Mouse (Mus musculus) gastrocnemius, postnatal 4 days (tissue): Measurements from ENCODE around the gene H1f0. TPM values are rescaled to one million over a fixed set of nuclear protein-coding genes. Genes with fewer than 3 reads are reported as not detected.

Experiments
- DNase-seq, 2 experiments: peaks; one replicate each; pipeline ENCODE4 v3.0.0; 2021 to 2022; ENCODE audit warnings: low spot score in 2 of 2, mixed read lengths in 2 of 2
- microRNA-seq: library from miRNA; unstranded; fragments of <30 nt; microRNA quantifications from one replicate; pipeline ENCODE4 v1.2.0, GENCODE M21; 2021
- total RNA-seq, 2 experiments: library from RNA; stranded (reverse); gene quantifications; 2 replicates each; pipeline ENCODE4 v1.2.3; 2021

The H1f0 gene
- total RNA-seq, 2 experiments from 2014 or later: 212 to 246 TPM

- DNase-seq: peak in 1 of 2 experiments; percentile 58
Observed at GRCm38 (mm10) chr15:79065086-79065770, 37.0 kb downstream of the H1f0 start.

- DNase-seq: no peak
Observed at GRCm38 (mm10) chr15:79066276-79066675, 38.0 kb downstream of the H1f0 start.

DNA sequence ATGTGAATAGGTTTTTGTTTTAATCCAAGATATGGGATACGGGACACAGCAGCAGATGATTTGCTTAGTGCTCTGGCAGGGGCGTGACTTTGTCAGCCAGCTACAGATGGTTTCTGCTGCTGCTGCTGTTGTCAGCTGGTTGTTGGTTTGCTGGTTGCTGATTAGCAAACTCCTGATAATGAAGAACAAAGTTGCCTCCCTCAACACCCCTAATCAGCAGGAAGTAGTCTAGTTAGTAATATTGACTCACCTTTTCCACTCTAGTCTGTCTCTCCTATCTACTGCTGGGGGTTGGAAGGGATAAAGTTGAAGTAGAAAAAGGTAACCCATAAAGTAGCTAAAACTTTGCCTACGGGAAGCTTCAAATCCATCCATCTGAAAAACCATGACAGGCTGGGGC, 39.4 kb downstream of the H1f0 start:
- DNase-seq: no peak

DNA sequence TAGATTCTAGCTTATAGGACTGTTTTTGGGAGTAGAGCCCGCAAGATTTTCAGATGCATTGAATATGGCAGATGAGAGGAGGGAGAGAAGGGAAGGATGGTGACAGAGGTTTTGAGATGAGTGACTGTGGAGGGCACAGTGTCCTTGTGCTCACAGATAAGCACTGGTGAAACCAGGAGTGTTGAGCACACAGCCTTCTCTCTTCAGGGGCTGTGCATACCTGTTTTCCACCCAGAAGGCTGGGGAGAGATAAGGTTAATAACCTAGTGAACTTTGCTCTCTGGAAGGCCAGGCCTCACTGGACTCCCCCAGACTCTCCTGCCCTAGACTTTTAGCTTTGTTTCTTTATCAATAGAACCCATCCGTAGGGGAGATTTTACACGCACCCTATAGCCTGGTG, 40.2 kb downstream of the H1f0 start:
- DNase-seq: no peak

DNA sequence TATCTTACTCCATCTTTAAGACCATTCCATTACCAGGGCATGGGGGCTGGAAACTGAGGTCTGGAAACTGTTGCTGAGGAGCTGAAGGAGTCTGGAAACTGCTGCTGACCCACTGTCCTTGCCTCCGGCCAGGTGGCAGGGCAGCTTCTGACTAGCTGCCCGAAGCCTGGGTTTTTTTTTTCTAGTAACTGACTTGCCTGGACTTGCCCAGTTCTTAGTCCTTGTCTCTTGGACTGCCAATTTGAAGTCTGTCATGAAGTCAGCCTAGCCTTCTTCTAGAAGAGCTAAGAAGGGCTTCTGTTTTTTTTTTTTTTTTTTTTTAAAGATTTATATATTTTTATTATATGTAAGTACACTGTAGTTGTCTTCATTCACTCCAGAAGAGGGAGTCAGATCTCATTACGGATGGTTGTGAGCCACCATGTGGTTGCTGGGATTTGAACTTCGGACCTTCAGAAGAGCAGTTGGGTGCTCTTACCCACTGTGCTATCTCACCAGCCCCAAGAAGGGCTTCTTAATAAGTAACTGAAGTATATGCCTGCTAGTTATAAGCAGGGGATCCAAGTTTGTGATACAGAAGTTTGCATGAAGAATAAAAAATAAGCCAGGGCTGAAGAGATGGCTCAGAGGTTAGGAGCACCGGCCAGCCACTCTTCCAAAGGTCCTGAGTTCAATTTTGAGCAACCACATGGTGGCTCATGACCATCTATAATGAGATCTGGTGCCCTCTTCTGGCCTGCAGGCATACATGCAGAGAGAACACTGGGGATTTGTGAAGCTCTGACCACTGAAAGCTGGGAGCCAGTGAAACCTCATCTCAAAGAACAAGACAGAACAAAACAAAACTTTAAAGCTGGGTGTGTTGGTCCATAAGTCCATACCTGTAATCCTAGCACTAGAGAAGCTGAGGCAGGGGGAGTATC, 43.1 kb downstream of the H1f0 start:
- DNase-seq: no peak

DNA sequence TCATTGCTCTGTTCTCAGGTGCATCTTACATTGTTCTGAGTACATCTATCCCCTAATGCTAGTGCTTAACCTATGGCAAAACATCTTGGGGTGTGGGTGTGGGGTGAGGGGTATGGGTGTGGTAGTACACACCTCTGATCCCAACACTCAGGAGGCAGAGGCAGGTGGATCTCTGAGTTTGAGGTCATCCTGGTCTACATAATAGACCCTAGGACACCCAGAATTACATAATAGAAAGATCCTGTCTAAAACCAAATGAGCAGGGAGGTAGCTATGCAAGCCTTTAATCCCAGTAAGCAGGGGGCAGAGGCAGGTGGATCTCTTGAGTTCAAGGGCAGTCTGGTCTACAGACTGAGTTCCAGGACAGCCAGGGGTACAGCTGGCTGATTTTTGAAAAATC, 45.5 kb downstream of the H1f0 start:
- DNase-seq: no peak

DNA sequence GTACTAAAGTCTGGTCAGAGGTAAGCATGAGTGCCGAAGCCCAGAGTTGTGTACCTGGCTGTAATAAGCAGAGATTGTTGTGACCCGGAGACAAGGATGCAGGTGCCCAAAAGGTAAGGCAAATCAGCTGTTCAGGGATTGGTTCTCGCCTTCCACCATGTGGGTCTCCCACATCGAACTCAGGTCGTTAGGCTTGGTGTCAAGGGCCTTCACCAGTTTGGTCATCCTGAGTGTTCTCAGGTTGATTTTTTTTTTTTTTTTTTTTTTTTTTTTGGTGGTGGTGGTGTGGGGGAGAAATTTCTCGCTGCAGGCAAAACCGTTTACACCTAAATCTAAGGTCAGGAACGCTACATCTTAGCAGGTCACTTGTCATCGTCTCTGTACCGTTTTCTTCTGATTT, 46.2 kb downstream of the H1f0 start:
- no peak for DNase-seq

- peak; percentile 79 to 89 for DNase-seq
Observed at GRCm38 (mm10) chr15:79074913-79075532, 46.8 kb downstream of the H1f0 start, which contains the start of gene Eif3l. Gene Eif3l, plus strand, starts transcription at chr15:79075179.

DNA sequence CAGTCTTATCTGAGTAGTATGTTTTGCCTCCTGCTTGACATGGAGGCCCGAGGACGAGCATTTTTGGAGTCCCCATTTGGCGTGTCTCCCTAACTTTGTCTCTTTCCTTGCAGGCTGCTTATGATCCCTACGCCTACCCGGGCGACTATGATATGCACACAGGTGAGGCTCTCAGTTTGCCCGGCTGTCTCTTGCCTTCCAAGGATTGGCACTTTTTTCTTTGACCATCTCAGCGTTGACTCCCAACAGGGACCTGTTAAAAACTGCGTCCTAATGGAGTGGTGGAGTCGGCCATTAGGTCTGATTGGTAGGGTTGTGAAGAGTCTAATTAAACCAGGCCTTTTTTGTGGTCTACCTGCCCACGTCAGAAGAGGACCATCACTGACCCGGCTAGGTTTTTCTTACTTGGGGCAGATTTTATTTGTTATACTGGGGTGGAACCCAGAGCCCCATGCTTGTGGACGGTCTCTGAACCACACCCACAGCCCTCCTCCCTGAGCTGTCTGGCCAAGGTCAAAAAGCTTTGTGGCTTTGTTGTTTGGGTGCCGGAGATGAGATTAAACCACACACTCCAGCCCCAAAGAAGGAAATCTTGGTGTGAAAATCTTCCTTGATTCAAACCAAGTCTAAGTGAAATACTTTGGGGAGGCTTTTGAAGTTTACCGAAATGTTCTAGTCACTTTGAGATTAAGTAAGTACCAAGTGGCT, 47.6 kb downstream of the H1f0 start:
- no peak for DNase-seq

DNA sequence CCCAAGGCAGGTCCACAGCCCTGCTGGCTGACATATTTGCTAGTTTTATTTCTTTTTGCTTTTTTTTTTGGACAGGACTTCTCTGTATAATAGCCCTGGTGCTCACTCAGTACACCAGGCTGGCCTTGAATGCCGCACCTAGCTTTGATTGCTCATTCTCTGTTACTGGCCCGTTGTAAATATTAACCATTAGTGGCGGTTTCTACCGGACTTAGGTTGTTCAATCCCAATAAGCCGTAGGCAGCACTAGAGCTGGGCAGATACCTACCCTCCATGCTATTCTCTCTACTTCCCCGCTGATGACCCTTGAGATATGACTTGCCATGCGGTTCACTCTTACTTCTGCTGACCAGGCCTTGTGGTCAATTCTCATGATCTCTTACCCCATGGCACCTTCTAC, 51.3 kb downstream of the H1f0 start:
- DNase-seq: no peak

Small RNAs within 50 kb of the gene (microRNA-seq; reads per million reads assigned to microRNA genes)
- 1.3 reads per million for gene Mir6956

Other genes with a start within 250 kb of the H1f0 start
- gene Card10, start 225.4 kb upstream of the H1f0 start, total RNA-seq: 10 to 100 TPM; 12.6 to 13.3 TPM
- gene Cdc42ep1, start 185.8 kb upstream of the H1f0 start, total RNA-seq: 10 to 100 TPM; 43.2 to 47.6 TPM
- not detected for gene Lgals2, start 172.9 kb upstream of the H1f0 start, total RNA-seq
- gene Gga1, start 151.3 kb upstream of the H1f0 start, total RNA-seq: 10 to 100 TPM; 36.8 to 40.9 TPM
- not detected for gene Gm49510, start 128.8 kb upstream of the H1f0 start, total RNA-seq
- 10 to 100 TPM; 14.6 to 16.4 TPM for gene Sh3bp1, start 128.7 kb upstream of the H1f0 start, total RNA-seq
- gene Pdxp, start 114.5 kb upstream of the H1f0 start, total RNA-seq: 10 to 100 TPM; 16.4 to 21.7 TPM
- gene Lgals1, start 101.7 kb upstream of the H1f0 start, total RNA-seq: 1,000 to 10,000 TPM; 1,203 to 1,363 TPM
- 10 to 100 TPM; 34.4 to 38.6 TPM for gene Nol12, start 93.5 kb upstream of the H1f0 start, total RNA-seq
- 10 to 100 TPM; 83.6 to 94.1 TPM for gene Triobp, start 80.7 kb upstream of the H1f0 start, total RNA-seq
- gene Galr3, start 13.4 kb downstream of the H1f0 start, total RNA-seq: not detected
- 10 to 100 TPM; 11.6 to 13.5 TPM for gene Ankrd54, start 34.4 kb downstream of the H1f0 start, total RNA-seq
- 100 to 1,000 TPM; 106 to 111 TPM for gene Eif3l, start 46.7 kb downstream of the H1f0 start, total RNA-seq
- 10 to 100 TPM; 26.5 to 29.4 TPM for gene Micall1, start 80.4 kb downstream of the H1f0 start, total RNA-seq
- 10 to 100 TPM; 72.2 to 92.4 TPM for gene Polr2f, start 112.6 kb downstream of the H1f0 start, total RNA-seq
- gene 1700088E04Rik, start 112.8 kb downstream of the H1f0 start, total RNA-seq: 1 to 10 TPM in 1 of 2 experiments, under 1 TPM in 1; 0.96 to 1.6 TPM
- 10 to 100 TPM; 11.6 to 13.7 TPM for gene Sox10, start 136.8 kb downstream of the H1f0 start, total RNA-seq
- 10 to 100 TPM; 21.9 to 24.2 TPM for gene Pick1, start 200.7 kb downstream of the H1f0 start, total RNA-seq
- gene Gm49486, start 200.9 kb downstream of the H1f0 start, total RNA-seq: 1 to 10 TPM; 1.2 TPM
- gene Slc16a8, start 226.3 kb downstream of the H1f0 start, total RNA-seq: under 1 TPM; 0.29 to 0.36 TPM